Mouse (Mus musculus): ENCODE results near the gene Snx9. TPM values are rescaled to one million over a fixed set of nuclear protein-coding genes. Genes with fewer than 3 reads are reported as not detected.

The Snx9 gene
- total RNA-seq, 2 experiments from 2014 or later = 15.5 to 16.7 TPM

GRCm38 (mm10) chr17:5959802-5960201, 118.7 kb downstream of the Snx9 start:
- no peak for DNase-seq (ENCODE audit: low spot score in 2 of 2)

GRCm38 (mm10) chr17:5963766-5964165, 122.6 kb downstream of the Snx9 start:
- no peak for DNase-seq (ENCODE audit: low spot score in 2 of 2)

- no peak for DNase-seq (ENCODE audit: low spot score in 2 of 2)
These were observed 124.1 kb downstream of the Snx9 start for GRCm38 (mm10) chr17:5965084-5965781.

- DNase-seq (ENCODE audit: low spot score in 2 of 2) = no peak
These were observed 125.6 kb downstream of the Snx9 start for GRCm38 (mm10) chr17:5966706-5967105.

GRCm38 (mm10) chr17:5968562-5968961, 127.4 kb downstream of the Snx9 start:
- no peak for DNase-seq (ENCODE audit: low spot score in 2 of 2)

- DNase-seq (ENCODE audit: low spot score in 2 of 2) = no peak
These were observed 128.1 kb downstream of the Snx9 start for GRCm38 (mm10) chr17:5969246-5969645.

GRCm38 (mm10) chr17:5970298-5970821, 129.2 kb downstream of the Snx9 start:
- DNase-seq (ENCODE audit: low spot score in 2 of 2) = no peak

GRCm38 (mm10) chr17:5973536-5973935, 132.4 kb downstream of the Snx9 start:
- DNase-seq (ENCODE audit: low spot score in 2 of 2) = no peak

- DNase-seq (ENCODE audit: low spot score in 2 of 2) = peak; percentile 77 to 85
These were observed 134.2 kb downstream of the Snx9 start for GRCm38 (mm10) chr17:5975099-5975977.

- peak; percentile 58 to 68 for DNase-seq (ENCODE audit: low spot score in 2 of 2)
These were observed 135.3 kb downstream of the Snx9 start for GRCm38 (mm10) chr17:5976221-5977055.

GRCm38 (mm10) chr17:5977056-5977920, 136.2 kb downstream of the Snx9 start:
- peak in 1 of 2 experiments; percentile 40 for DNase-seq (ENCODE audit: low spot score in 2 of 2)

GRCm38 (mm10) chr17:5977921-5978504, 136.9 kb downstream of the Snx9 start:
- no peak for DNase-seq (ENCODE audit: low spot score in 2 of 2)

GRCm38 (mm10) chr17:5978505-5979077, 137.5 kb downstream of the Snx9 start:
- DNase-seq (ENCODE audit: low spot score in 2 of 2) = no peak

- DNase-seq (ENCODE audit: low spot score in 2 of 2) = no peak
These were observed 139.7 kb downstream of the Snx9 start for GRCm38 (mm10) chr17:5980860-5981259.

Other genes starting within 250 kb of the Snx9 start
- gene Synj2, start 100.0 kb downstream of the Snx9 start, total RNA-seq (2021) = 100 to 1,000 TPM; 121 to 135 TPM
- gene Serac1, start 238.4 kb downstream of the Snx9 start, total RNA-seq (2021) = 10 to 100 TPM; 16.1 to 17.3 TPM
- 100 to 1,000 TPM; 104 to 113 TPM for gene Gtf2h5, start 238.5 kb downstream of the Snx9 start, total RNA-seq (2021)